21 mouse cellular contexts compared by ENCODE assay signal in genomic region chr1:98086456-98086855, GRCm38 (mm10). TPM values are rescaled to one million over a fixed set of nuclear protein-coding genes. Genes with fewer than 3 reads are reported as not detected.
DNase-seq lines count a peak whose midpoint lies in the region; ATAC-seq lines count a peak whose summit lies in the region.
"Had no signal": no experiment of that assay in that cellular context is flagged by ENCODE, and none has a peak within 500 bp of the region (broad histone marks: within the 10 kb centered on the region; RNA-seq: fewer than 3 reads in every experiment).

No protein-coding gene starts in this region.

- intact Hi-C loops in heart, postnatal 36 days (cut with DNase I): no loop called here
- intact Hi-C loops in left cerebral cortex, postnatal 10 days (cut with DNase I): no loop called here

- H3K36me3 ChIP-seq in heart, embryonic 10.5 days: no peaks in the 10 kb centered on the region
- H3K36me3 ChIP-seq in liver, embryonic 12.5 days: no peaks in the 10 kb centered on the region
- H3K36me3 ChIP-seq: embryonic facial prominence, embryonic 10.5 days; embryonic facial prominence, embryonic 12.5 days; forebrain, embryonic 15.5 days; G1E had no signal

- H3K4me3 ChIP-seq in heart, embryonic 10.5 days: no peak overlapping the region
- no peak overlapping the region for H3K4me3 ChIP-seq in liver, embryonic 12.5 days
- H3K4me3 ChIP-seq: embryonic facial prominence, embryonic 10.5 days; embryonic facial prominence, embryonic 12.5 days; forebrain, embryonic 13.5 days; forebrain, embryonic 15.5 days had no signal

- no peak for ATAC-seq in liver, embryonic 12.5 days
- ATAC-seq: activated CD4-positive, CD25-positive, alpha-beta regulatory T cell, adult 4 months; forebrain, embryonic 13.5 days; forebrain, embryonic 15.5 days; forebrain, postnatal 0 days; Patski had no signal

- H3K9me3 ChIP-seq in heart, embryonic 10.5 days: no peaks in the 10 kb centered on the region
- H3K9me3 ChIP-seq in liver, embryonic 12.5 days (replicated peaks): no peaks in the 10 kb centered on the region
- H3K9me3 ChIP-seq: embryonic facial prominence, embryonic 10.5 days; embryonic facial prominence, embryonic 12.5 days; forebrain, embryonic 13.5 days; forebrain, embryonic 15.5 days had no signal

- no peak for DNase-seq in heart, embryonic 10.5 days (ENCODE audit: low spot score)
- no peak for DNase-seq in heart, postnatal 36 days
- DNase-seq in R1 (ENCODE audit: low read depth, low spot score): peak; percentile 79
- DNase-seq in left cerebral cortex, postnatal 10 days (ENCODE audit: extremely low spot score in 1 of 2, low spot score in 2 of 2): no peak
- DNase-seq: adrenal gland, adult 8-10 months; adrenal gland, postnatal 14 days; adrenal gland, postnatal 36 days; cerebellum, adult 11-12 months; cerebellum, adult 2 months; cerebellum, adult 9-10 months; cerebellum, postnatal 10 days; cerebellum, postnatal 25 days; forebrain, postnatal 0 days had no signal

- WGBS in heart, embryonic 10.5 days: 43% methylated on average over 3 of the region's 3 CpGs
- WGBS in liver, embryonic 12.5 days (ENCODE audit: insufficient replicate concordance): 55% methylated on average over 3 of the region's 3 CpGs

- peak overlapping the region; percentile 49; the same call in 1 of the 2 replicates for H3K27ac ChIP-seq in heart, embryonic 10.5 days
- no peak overlapping the region for H3K27ac ChIP-seq in liver, embryonic 12.5 days
- H3K27ac ChIP-seq: embryonic facial prominence, embryonic 10.5 days; embryonic facial prominence, embryonic 12.5 days; forebrain, embryonic 13.5 days; forebrain, embryonic 15.5 days had no signal

- H3K4me2 ChIP-seq in liver, embryonic 12.5 days: no peak overlapping the region
- H3K4me2 ChIP-seq: embryonic facial prominence, embryonic 12.5 days; forebrain, embryonic 13.5 days; forebrain, embryonic 15.5 days had no signal

- H3K27me3 ChIP-seq in heart, embryonic 10.5 days (ENCODE audit: insufficient read depth, poor library complexity, severe bottlenecking): no peaks in the 10 kb centered on the region
- H3K27me3 ChIP-seq in liver, embryonic 12.5 days (replicated peaks): no peaks in the 10 kb centered on the region
- H3K27me3 ChIP-seq: embryonic facial prominence, embryonic 12.5 days; forebrain, embryonic 13.5 days; forebrain, embryonic 15.5 days; Patski had no signal

- no peak overlapping the region for H3K9ac ChIP-seq in liver, embryonic 12.5 days
- H3K9ac ChIP-seq: embryonic facial prominence, embryonic 12.5 days; forebrain, embryonic 13.5 days; forebrain, embryonic 15.5 days; forebrain, postnatal 0 days had no signal

- H3K4me1 ChIP-seq in heart, embryonic 10.5 days: peaks cover 33% of the 10 kb centered on the region; the same call in 1 of the 2 replicates
- no peaks in the 10 kb centered on the region for H3K4me1 ChIP-seq in liver, embryonic 12.5 days
- H3K4me1 ChIP-seq: embryonic facial prominence, embryonic 12.5 days had no signal

RNA-seq across cellular contexts. Expression of gene Pam, which starts 9.0 kb away (rescaled TPM):
- polyA plus RNA-seq in heart, embryonic 10.5 days (2016; fragmentation: Nextera tagmentation; extraction: Ambion mirVana): 88.8 and 231 TPM in 2 replicates
- total RNA-seq in heart, postnatal 36 days (2021): 100 to 1,000 TPM; 586 to 674 TPM
- 10.8 and 11.3 TPM in 2 replicates for polyA plus RNA-seq in liver, embryonic 12.5 days (2016; fragmentation: Nextera tagmentation; extraction: Ambion mirVana)
- 100 to 1,000 TPM; 159 to 181 TPM for total RNA-seq in left cerebral cortex, postnatal 10 days (2021)
- polyA plus RNA-seq: G1E had no signal
